Mouse (Mus musculus): Measurements from ENCODE around the gene H2afv. TPM values are rescaled to one million over a fixed set of nuclear protein-coding genes. Genes with fewer than 3 reads are reported as not detected.
"Not testable (repeated sequence)": the region's sequence is repeated elsewhere in the genome, so short reads cannot be mapped to it uniquely, and the experiment has no call there.

Gene H2afv
- total and polyA plus RNA-seq, 2 experiments, result 30.9 to 35.8 TPM

- DNase-seq (ENCODE audit: extremely low read depth, low read depth, low spot score), result peak; percentile 34
- 79% methylated on average over 8 of the region's 8 CpGs for WGBS
- H3K27ac ChIP-seq (replicated peaks; ENCODE audit: insufficient read depth, low read depth, low read length), result no peak overlapping the region
- no peak overlapping the region for H3K4me3 ChIP-seq (ENCODE audit: insufficient read depth, low read depth, low read length)
- TF ChIP-seq CTCF (IDR thresholded peaks at IDR 0.05; ENCODE audit: low read depth, low read length), result peak; percentile 95
- TF ChIP-seq POLR2A (IDR thresholded peaks at IDR 0.05; ENCODE audit: extremely low read depth, insufficient read depth, low read length), result no peak
- H3K36me3 ChIP-seq (ENCODE audit: control insufficient read depth, insufficient read depth, low read length), result peaks cover 31% of the 10 kb centered on the region
- peaks cover 15% of the 10 kb centered on the region; the same call in 1 of the 2 replicates for H3K79me2 ChIP-seq (ENCODE audit: control insufficient read depth, insufficient read depth, low read length)
- no peaks in the 10 kb centered on the region for H3K4me1 ChIP-seq (ENCODE audit: control insufficient read depth, insufficient read depth, low read length)
- H3K27me3 ChIP-seq (ENCODE audit: control insufficient read depth, insufficient read depth, low read length), result no peaks in the 10 kb centered on the region
- H3K9ac ChIP-seq (ENCODE audit: low read depth, low read length), result no peak overlapping the region
Measured at GRCm38 (mm10) chr11:6436442-6436841, 7.8 kb downstream of the H2afv start.

- H3K27ac ChIP-seq (replicated peaks; ENCODE audit: insufficient read depth, low read depth, low read length), result peak overlapping the region; percentile 27; the same call in 1 of the 2 replicates
- H3K4me3 ChIP-seq (ENCODE audit: insufficient read depth, low read depth, low read length), result no peak overlapping the region
- peaks cover 51% of the 10 kb centered on the region for H3K36me3 ChIP-seq (ENCODE audit: control insufficient read depth, insufficient read depth, low read length)
- TF ChIP-seq POLR2A (IDR thresholded peaks at IDR 0.05; ENCODE audit: extremely low read depth, insufficient read depth, low read length) (no peak), CTCF (IDR thresholded peaks at IDR 0.05; ENCODE audit: low read depth, low read length) (no peak)
- no peaks in the 10 kb centered on the region for H3K27me3 ChIP-seq (ENCODE audit: control insufficient read depth, insufficient read depth, low read length)
- 47% methylated on average over 7 of the region's 7 CpGs for whole genome bisulfite sequencing
- H3K79me2 ChIP-seq (ENCODE audit: control insufficient read depth, insufficient read depth, low read length), result peaks cover 5% of the 10 kb centered on the region; the same call in 1 of the 2 replicates
- peaks cover 4% of the 10 kb centered on the region for H3K4me1 ChIP-seq (ENCODE audit: control insufficient read depth, insufficient read depth, low read length)
- H3K9ac ChIP-seq (ENCODE audit: low read depth, low read length), result no peak overlapping the region
- DNase-seq (ENCODE audit: extremely low read depth, low read depth, low spot score), result peak; percentile 51
Measured at GRCm38 (mm10) chr11:6430186-6430585, 14.1 kb downstream of the H2afv start.

GRCm38 (mm10) chr11:6420722-6421350 is 23.4 kb downstream of the H2afv start:
- Histone ChIP-seq H3K79me2 (ENCODE audit: control insufficient read depth, insufficient read depth, low read length) (peaks cover 10% of the 10 kb centered on the region), H3K4me3 (ENCODE audit: insufficient read depth, low read depth, low read length) (no peak overlapping the region), H3K4me1 (ENCODE audit: control insufficient read depth, insufficient read depth, low read length) (peaks cover 9% of the 10 kb centered on the region), H3K27ac (replicated peaks; ENCODE audit: insufficient read depth, low read depth, low read length) (no peak overlapping the region), H3K9ac (ENCODE audit: low read depth, low read length) (no peak overlapping the region), H3K27me3 (ENCODE audit: control insufficient read depth, insufficient read depth, low read length) (no peaks in the 10 kb centered on the region), H3K36me3 (ENCODE audit: control insufficient read depth, insufficient read depth, low read length) (peaks cover 32% of the 10 kb centered on the region)
- WGBS, result 87% methylated on average over 2 of the region's 2 CpGs
- TF ChIP-seq POLR2A (IDR thresholded peaks at IDR 0.05; ENCODE audit: extremely low read depth, insufficient read depth, low read length) (no peak), CTCF (IDR thresholded peaks at IDR 0.05; ENCODE audit: low read depth, low read length) (no peak)
- no peak for DNase-seq (ENCODE audit: extremely low read depth, low read depth, low spot score)

GRCm38 (mm10) chr11:6420283-6420703 is 23.9 kb downstream of the H2afv start:
- TF ChIP-seq POLR2A (IDR thresholded peaks at IDR 0.05; ENCODE audit: extremely low read depth, insufficient read depth, low read length) (no peak), CTCF (IDR thresholded peaks at IDR 0.05; ENCODE audit: low read depth, low read length) (no peak)
- Histone ChIP-seq H3K79me2 (ENCODE audit: control insufficient read depth, insufficient read depth, low read length) (peaks cover 11% of the 10 kb centered on the region), H3K9ac (ENCODE audit: low read depth, low read length) (no peak overlapping the region), H3K27me3 (ENCODE audit: control insufficient read depth, insufficient read depth, low read length) (no peaks in the 10 kb centered on the region), H3K27ac (replicated peaks; ENCODE audit: insufficient read depth, low read depth, low read length) (no peak overlapping the region), H3K36me3 (ENCODE audit: control insufficient read depth, insufficient read depth, low read length) (peaks cover 30% of the 10 kb centered on the region), H3K4me1 (ENCODE audit: control insufficient read depth, insufficient read depth, low read length) (peaks cover 9% of the 10 kb centered on the region), H3K4me3 (ENCODE audit: insufficient read depth, low read depth, low read length) (no peak overlapping the region)
- 3% methylated on average over 1 of the region's 1 CpGs for WGBS
- DNase-seq (ENCODE audit: extremely low read depth, low read depth, low spot score), result peak; percentile 63

DNA sequence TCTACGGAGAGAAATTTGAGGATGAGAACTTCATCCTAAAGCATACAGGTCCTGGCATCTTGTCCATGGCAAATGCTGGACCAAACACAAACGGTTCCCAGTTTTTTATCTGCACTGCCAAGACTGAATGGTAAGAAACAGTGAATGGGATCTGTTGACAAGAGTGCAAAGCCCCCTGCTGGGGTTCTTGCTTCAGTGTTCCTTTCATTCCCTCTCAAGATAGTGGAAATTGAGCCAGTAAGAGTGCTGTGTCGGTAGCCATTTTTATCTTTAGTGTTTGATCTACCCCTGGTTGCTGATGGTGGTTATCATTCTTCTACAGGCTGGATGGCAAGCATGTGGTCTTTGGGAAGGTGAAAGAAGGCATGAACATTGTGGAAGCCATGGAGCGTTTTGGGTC is 25.1 kb downstream of the H2afv start:
- H3K9ac ChIP-seq (ENCODE audit: low read depth, low read length), result not testable (repeated sequence)
- Histone ChIP-seq H3K4me1 (ENCODE audit: control insufficient read depth, insufficient read depth, low read length) (peaks cover 14% of the 10 kb centered on the region), H3K79me2 (ENCODE audit: control insufficient read depth, insufficient read depth, low read length) (peaks cover 11% of the 10 kb centered on the region)

GRCm38 (mm10) chr11:6418751-6419150 is 25.5 kb downstream of the H2afv start:
- peaks cover 27% of the 10 kb centered on the region for H3K36me3 ChIP-seq (ENCODE audit: control insufficient read depth, insufficient read depth, low read length)
- 88% methylated on average over 5 of the region's 5 CpGs for WGBS
- no peak for TF ChIP-seq CTCF (IDR thresholded peaks at IDR 0.05; ENCODE audit: low read depth, low read length)
- no peak for TF ChIP-seq POLR2A (IDR thresholded peaks at IDR 0.05; ENCODE audit: extremely low read depth, insufficient read depth, low read length)

More for the DNA sequence above, 25.1 kb downstream of the H2afv start:
- 73% methylated on average over 4 of the region's 4 CpGs for WGBS
- DNase-seq (ENCODE audit: extremely low read depth, low read depth, low spot score); H3K27ac ChIP-seq (replicated peaks; ENCODE audit: insufficient read depth, low read depth, low read length); H3K27me3 ChIP-seq (ENCODE audit: control insufficient read depth, insufficient read depth, low read length); H3K4me3 ChIP-seq (ENCODE audit: insufficient read depth, low read depth, low read length): not testable (repeated sequence)
- H3K36me3 ChIP-seq (ENCODE audit: control insufficient read depth, insufficient read depth, low read length), result peaks cover 27% of the 10 kb centered on the region

More at GRCm38 (mm10) chr11:6418751-6419150, 25.5 kb downstream of the H2afv start:
- peaks cover 11% of the 10 kb centered on the region for H3K79me2 ChIP-seq (ENCODE audit: control insufficient read depth, insufficient read depth, low read length)
- H3K9ac ChIP-seq (ENCODE audit: low read depth, low read length), result no peak overlapping the region
- H3K4me3 ChIP-seq (ENCODE audit: insufficient read depth, low read depth, low read length), result no peak overlapping the region
- H3K27me3 ChIP-seq (ENCODE audit: control insufficient read depth, insufficient read depth, low read length), result no peaks in the 10 kb centered on the region
- no peak overlapping the region for H3K27ac ChIP-seq (replicated peaks; ENCODE audit: insufficient read depth, low read depth, low read length)
- peaks cover 14% of the 10 kb centered on the region for H3K4me1 ChIP-seq (ENCODE audit: control insufficient read depth, insufficient read depth, low read length)
- no peak for DNase-seq (ENCODE audit: extremely low read depth, low read depth, low spot score)

All from liver, adult 2 months (tissue).